Comparison of ENCODE assay signal across 9 mouse cellular contexts in the genomic region with DNA sequence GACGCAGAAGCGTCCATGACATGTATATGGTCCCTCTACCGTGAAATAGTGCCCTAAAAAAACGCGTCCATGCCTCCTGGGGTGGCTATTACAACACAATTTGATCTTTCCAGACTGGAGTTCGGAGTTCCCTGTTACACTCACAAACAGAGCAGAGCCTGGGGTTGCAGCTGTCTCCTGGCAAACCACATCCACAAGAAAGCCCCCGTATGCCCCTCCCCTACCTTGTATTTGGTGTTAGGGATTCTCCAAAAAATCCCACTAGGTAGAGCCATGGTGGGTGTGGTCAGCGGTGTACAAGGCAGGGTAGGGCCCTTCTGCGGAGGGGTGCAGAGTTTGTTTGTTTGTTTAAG.
A peak's percentile ranks its signal among the peaks of the same experiment; 100 is the strongest.
DNase-seq lines count a peak whose midpoint lies in the region; ATAC-seq and TF ChIP-seq lines count a peak whose summit lies in the region.
"Had no signal": no experiment of that assay in that cellular context is flagged by ENCODE, and none has a peak within 500 bp of the region (broad histone marks: within the 10 kb centered on the region; RNA-seq: fewer than 3 reads in every experiment).

No protein-coding gene starts in this region.

- H3K27me3 ChIP-seq in heart, embryonic 15.5 days, result no peaks in the 10 kb centered on the region
- no peaks in the 10 kb centered on the region for H3K27me3 ChIP-seq in embryonic facial prominence, embryonic 14.5 days (replicated peaks; ENCODE audit: control insufficient read depth, insufficient read depth, low read length)
- H3K27me3 ChIP-seq in intestine, embryonic 16.5 days (replicated peaks; ENCODE audit: control insufficient read depth, insufficient read depth, low read length), result no peaks in the 10 kb centered on the region
- H3K27me3 ChIP-seq in midbrain, embryonic 16.5 days (ENCODE audit: control insufficient read depth, insufficient read depth, low read depth, low read length), result no peaks in the 10 kb centered on the region
- H3K27me3 ChIP-seq in kidney, adult 2 months (replicated peaks; ENCODE audit: control insufficient read depth, insufficient read depth, low read length), result no peaks in the 10 kb centered on the region

- peaks cover 43% of the 10 kb centered on the region for H3K4me1 ChIP-seq in heart, embryonic 15.5 days (replicated peaks)
- peaks cover 18% of the 10 kb centered on the region for H3K4me1 ChIP-seq in embryonic facial prominence, embryonic 14.5 days (ENCODE audit: control insufficient read depth, insufficient read depth, low read length)
- H3K4me1 ChIP-seq in intestine, embryonic 16.5 days (ENCODE audit: control insufficient read depth, insufficient read depth, low read length), result peaks cover 18% of the 10 kb centered on the region
- peaks cover 7% of the 10 kb centered on the region for H3K4me1 ChIP-seq in midbrain, embryonic 16.5 days (ENCODE audit: control insufficient read depth, insufficient read depth, low read length)
- no peaks in the 10 kb centered on the region for H3K4me1 ChIP-seq in kidney, adult 2 months (ENCODE audit: control insufficient read depth, insufficient read depth, low read length)

- H3K27ac ChIP-seq in heart, embryonic 15.5 days, result peak overlapping the region; percentile 89
- H3K27ac ChIP-seq in embryonic facial prominence, embryonic 14.5 days (replicated peaks; ENCODE audit: low read depth, low read length), result peak overlapping the region; percentile 69
- H3K27ac ChIP-seq in intestine, embryonic 16.5 days (ENCODE audit: low read length), result no peak overlapping the region
- no peak overlapping the region for H3K27ac ChIP-seq in midbrain, embryonic 16.5 days (ENCODE audit: low read length)
- H3K27ac ChIP-seq in kidney, adult 2 months (ENCODE audit: insufficient read depth, low read depth, low read length), result no peak overlapping the region

- no peaks in the 10 kb centered on the region for H3K9me3 ChIP-seq in heart, embryonic 15.5 days (replicated peaks)
- no peaks in the 10 kb centered on the region for H3K9me3 ChIP-seq in embryonic facial prominence, embryonic 14.5 days (ENCODE audit: control insufficient read depth, low read length)
- H3K9me3 ChIP-seq in intestine, embryonic 16.5 days (ENCODE audit: control insufficient read depth, low read length), result no peaks in the 10 kb centered on the region
- H3K9me3 ChIP-seq in midbrain, embryonic 16.5 days (replicated peaks; ENCODE audit: control insufficient read depth, low read length, poor library complexity, severe bottlenecking), result no peaks in the 10 kb centered on the region

- no peak overlapping the region for H3K4me3 ChIP-seq in heart, embryonic 15.5 days
- H3K4me3 ChIP-seq in embryonic facial prominence, embryonic 14.5 days (ENCODE audit: low read depth, low read length), result peak overlapping the region; percentile 16
- H3K4me3 ChIP-seq in intestine, embryonic 16.5 days (ENCODE audit: low read length), result peak overlapping the region; percentile 9; the same call in 1 of the 2 replicates
- no peak overlapping the region for H3K4me3 ChIP-seq in midbrain, embryonic 16.5 days (ENCODE audit: low read depth, low read length)
- H3K4me3 ChIP-seq in kidney, adult 2 months (ENCODE audit: insufficient read depth, low read depth, low read length), result no peak overlapping the region

- intact Hi-C loops in gastrocnemius, postnatal 36 days (cut with DNase I), result loop anchor here (10.0 kb wide), 1 partner anchor 169 kb away; no protein-coding TSS in a partner anchor

- no peak for TF ChIP-seq CTCF in kidney, adult 2 months (conservative IDR thresholded peaks at IDR 0.05; ENCODE audit: insufficient read depth, insufficient read length, low read depth, low read length)

- no peak overlapping the region for H3K9ac ChIP-seq in heart, embryonic 15.5 days
- H3K9ac ChIP-seq in embryonic facial prominence, embryonic 14.5 days (ENCODE audit: low read depth, low read length), result 0 out of 2 replicates have a peak overlapping the region, but pooled peaks have one; percentile 2
- peak overlapping the region; percentile 40; the same call in 1 of the 2 replicates for H3K9ac ChIP-seq in intestine, embryonic 16.5 days (ENCODE audit: low read depth, low read length)
- H3K9ac ChIP-seq in midbrain, embryonic 16.5 days (ENCODE audit: low read depth, low read length), result no peak overlapping the region

- H3K4me2 ChIP-seq in heart, embryonic 15.5 days, result peak overlapping the region; percentile 56
- peak overlapping the region; percentile 39 for H3K4me2 ChIP-seq in embryonic facial prominence, embryonic 14.5 days (ENCODE audit: low read depth, low read length)
- H3K4me2 ChIP-seq in intestine, embryonic 16.5 days (ENCODE audit: low read depth, low read length), result peak overlapping the region; percentile 46; the same call in 1 of the 2 replicates
- H3K4me2 ChIP-seq in midbrain, embryonic 16.5 days (ENCODE audit: low read length), result peak overlapping the region; percentile 41

- no peak for DNase-seq in heart, adult 9 months (ENCODE audit: low spot score in 2 of 2)
- DNase-seq in embryonic facial prominence, embryonic 14.5 days (ENCODE audit: low spot score), result peak; percentile 36
- DNase-seq in gastrocnemius, postnatal 36 days, result no peak
- DNase-seq in kidney, adult 2 months, result no peak
- DNase-seq: adrenal gland, postnatal 10 days had no signal

- H3K36me3 ChIP-seq in heart, embryonic 15.5 days, result no peaks in the 10 kb centered on the region
- H3K36me3 ChIP-seq in embryonic facial prominence, embryonic 14.5 days (ENCODE audit: control insufficient read depth, insufficient read depth, low read length), result no peaks in the 10 kb centered on the region
- H3K36me3 ChIP-seq in intestine, embryonic 16.5 days (ENCODE audit: control insufficient read depth, insufficient read depth, low read length), result no peaks in the 10 kb centered on the region
- H3K36me3 ChIP-seq in midbrain, embryonic 16.5 days (ENCODE audit: control insufficient read depth, insufficient read depth, low read length), result no peaks in the 10 kb centered on the region
- H3K36me3 ChIP-seq in kidney, adult 2 months (ENCODE audit: control insufficient read depth, insufficient read depth, low read length), result no peaks in the 10 kb centered on the region

- ATAC-seq in heart, embryonic 15.5 days (replicated peaks; ENCODE audit: insufficient number of reproducible peaks, insufficient read depth, low FRiP score, low read depth), result no peak
- 0 out of 2 replicates have a peak, but pooled peaks have one; percentile 12 for ATAC-seq in embryonic facial prominence, embryonic 14.5 days (ENCODE audit: low read depth)
- peak; percentile 39 for ATAC-seq in intestine, embryonic 16.5 days
- ATAC-seq in midbrain, embryonic 16.5 days, result no peak
- no peak for ATAC-seq in inflammation-experienced regulatory T-cells, adult 6 months

- no peak for TF ChIP-seq POLR2A in kidney, adult 2 months (IDR thresholded peaks at IDR 0.05; ENCODE audit: low read depth, low read length)

- 26% methylated on average over 9 of the region's 9 CpGs for WGBS in heart, embryonic 15.5 days
- 12% methylated on average over 9 of the region's 9 CpGs for WGBS in embryonic facial prominence, embryonic 14.5 days
- WGBS in intestine, embryonic 16.5 days, result 15% methylated on average over 9 of the region's 9 CpGs
- WGBS in midbrain, embryonic 16.5 days, result 16% methylated on average over 9 of the region's 9 CpGs
- 38% methylated on average over 9 of the region's 9 CpGs for WGBS in kidney, adult 2 months

Comparison
In these comparisons a context has a peak if more than half of its experiments do, and no peak if none do; other contexts are left out.
1. ATAC-seq: peak in embryonic facial prominence, embryonic 14.5 days (single experiment) and intestine, embryonic 16.5 days (single experiment); none in heart, embryonic 15.5 days (single experiment), midbrain, embryonic 16.5 days (single experiment) and inflammation-experienced regulatory T-cells, adult 6 months (single experiment).
2. H3K27ac ChIP-seq: peak in heart, embryonic 15.5 days (single experiment) and embryonic facial prominence, embryonic 14.5 days (single experiment); none in intestine, embryonic 16.5 days (single experiment), midbrain, embryonic 16.5 days (single experiment) and kidney, adult 2 months (single experiment).
3. H3K4me3 ChIP-seq: peak in embryonic facial prominence, embryonic 14.5 days (single experiment) and intestine, embryonic 16.5 days (single experiment); none in heart, embryonic 15.5 days (single experiment), midbrain, embryonic 16.5 days (single experiment) and kidney, adult 2 months (single experiment).
4. H3K9ac ChIP-seq: peak in embryonic facial prominence, embryonic 14.5 days (single experiment) and intestine, embryonic 16.5 days (single experiment); none in heart, embryonic 15.5 days (single experiment) and midbrain, embryonic 16.5 days (single experiment).
5. Peak in every context shown above with its lines, with median percentiles within 50 percentile points of each other: H3K4me2 ChIP-seq.